Comparison of ENCODE assay signal across 7 mouse cellular contexts in the genomic region with DNA sequence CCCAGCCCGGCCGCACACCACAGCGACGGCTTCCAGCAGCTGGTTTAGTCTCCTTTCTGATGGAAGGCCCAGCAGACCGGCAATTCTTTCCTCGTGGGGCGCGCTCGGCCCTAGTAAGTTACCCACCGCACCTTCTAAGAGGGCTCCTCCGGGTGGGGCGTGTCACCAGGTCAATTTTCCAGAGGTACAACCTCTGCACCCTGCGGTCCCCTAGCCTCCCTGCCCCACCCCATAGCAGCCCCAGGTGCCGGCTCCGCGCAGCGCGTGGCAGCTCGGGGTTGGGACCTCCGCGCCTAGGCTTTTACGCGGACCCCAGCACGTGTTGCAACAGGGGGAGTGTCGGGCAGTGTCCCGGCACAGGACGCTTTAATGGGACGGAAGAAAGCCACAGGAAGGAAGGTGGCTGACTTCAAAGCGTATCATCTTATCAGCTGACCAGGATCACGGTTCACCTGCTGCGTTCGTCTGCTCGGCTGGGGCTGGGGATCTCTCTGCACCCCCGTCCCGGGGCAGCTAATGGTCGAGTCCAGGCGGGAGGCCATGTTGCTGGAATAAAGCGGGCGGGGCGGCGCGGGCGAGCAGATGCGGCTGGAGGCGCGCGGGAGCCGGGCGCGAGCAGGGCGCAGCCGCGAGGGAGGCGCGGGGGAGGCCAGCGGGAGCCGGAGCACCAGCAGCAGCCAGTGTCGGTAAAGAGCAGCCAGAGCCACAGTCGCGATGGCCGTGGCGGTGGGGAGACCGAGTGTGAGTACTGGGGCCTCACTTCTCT. TPM values are rescaled to one million over a fixed set of nuclear protein-coding genes. Genes with fewer than 3 reads are reported as not detected.
DNase-seq lines count a peak whose midpoint lies in the region; ATAC-seq lines count a peak whose summit lies in the region.

Gene Sept11, plus strand, starts transcription at position 581 of the 766 bp plus-strand sequence.

- H3K9ac ChIP-seq in midbrain, embryonic 13.5 days (replicated peaks), result peak within 1 kb of the TSS; percentile 89

- DNase-seq in adrenal gland, postnatal 10 days, result peak; percentile 95
- DNase-seq in embryonic facial prominence, embryonic 10.5 days (ENCODE audit: low spot score), result peak; percentile 95
- peak; percentile 91 for DNase-seq in kidney, adult 11 months
- peak; percentile 95 for DNase-seq in limb, embryonic 10.5 days (ENCODE audit: low spot score)
- peak; percentile 80 for DNase-seq in spleen, adult 12 weeks (ENCODE audit: low spot score)

- peaks cover 6% of the 10 kb centered on the region for H3K36me3 ChIP-seq in embryonic facial prominence, embryonic 10.5 days (replicated peaks)
- H3K36me3 ChIP-seq in limb, embryonic 10.5 days, result peaks cover 5% of the 10 kb centered on the region
- no peaks in the 10 kb centered on the region for H3K36me3 ChIP-seq in midbrain, embryonic 13.5 days

- WGBS in embryonic facial prominence, embryonic 10.5 days, result under 1% methylated on average over 63 of the region's 63 CpGs
- WGBS in limb, embryonic 10.5 days, result under 1% methylated on average over 63 of the region's 63 CpGs
- WGBS in midbrain, embryonic 13.5 days, result 0% methylated on average over 63 of the region's 63 CpGs

- H3K9me3 ChIP-seq in embryonic facial prominence, embryonic 10.5 days, result no peaks in the 10 kb centered on the region
- H3K9me3 ChIP-seq in limb, embryonic 10.5 days (replicated peaks), result no peaks in the 10 kb centered on the region
- H3K9me3 ChIP-seq in midbrain, embryonic 13.5 days, result no peaks in the 10 kb centered on the region

- peak within 1 kb of the TSS; percentile 97 for H3K27ac ChIP-seq in embryonic facial prominence, embryonic 10.5 days (replicated peaks)
- peak within 1 kb of the TSS; percentile 99 for H3K27ac ChIP-seq in limb, embryonic 10.5 days
- peak within 1 kb of the TSS; percentile 96 for H3K27ac ChIP-seq in midbrain, embryonic 13.5 days

- peak; percentile 60 for ATAC-seq in granulocyte monocyte progenitor cell, adult 5-6 weeks (replicated peaks; ENCODE audit: poor library complexity, severe bottlenecking)
- peak; percentile 92 for ATAC-seq in midbrain, embryonic 13.5 days

- peak within 1 kb of the TSS; percentile 81 for H3K4me3 ChIP-seq in embryonic facial prominence, embryonic 10.5 days
- peak within 1 kb of the TSS; percentile 97 for H3K4me3 ChIP-seq in limb, embryonic 10.5 days
- peak within 1 kb of the TSS; percentile 85 for H3K4me3 ChIP-seq in midbrain, embryonic 13.5 days (replicated peaks)

- no peaks in the 10 kb centered on the region for H3K27me3 ChIP-seq in embryonic facial prominence, embryonic 10.5 days (replicated peaks; ENCODE audit: low read depth, poor library complexity, severe bottlenecking)
- no peaks in the 10 kb centered on the region for H3K27me3 ChIP-seq in limb, embryonic 10.5 days (ENCODE audit: low read depth, poor library complexity, severe bottlenecking)
- H3K27me3 ChIP-seq in midbrain, embryonic 13.5 days, result no peaks in the 10 kb centered on the region

- peak within 1 kb of the TSS; percentile 96 for H3K4me2 ChIP-seq in midbrain, embryonic 13.5 days (replicated peaks)

- H3K4me1 ChIP-seq in embryonic facial prominence, embryonic 10.5 days, result peaks cover 62% of the 10 kb centered on the region
- H3K4me1 ChIP-seq in limb, embryonic 10.5 days, result peaks cover 54% of the 10 kb centered on the region
- peaks cover 56% of the 10 kb centered on the region for H3K4me1 ChIP-seq in midbrain, embryonic 13.5 days (replicated peaks)

RNA-seq across cellular contexts. Expression of gene Sept11, which starts in this region (rescaled TPM):
- total RNA-seq in adrenal gland, postnatal 10 days (2021), result 10 to 100 TPM; 67.7 to 77.8 TPM
- 294 and 297 TPM in 2 replicates for polyA plus RNA-seq in embryonic facial prominence, embryonic 10.5 days (2016; fragmentation: Nextera tagmentation; extraction: Ambion mirVana)
- total RNA-seq in granulocyte monocyte progenitor cell, adult 5-6 weeks (2014; fragmentation: Nextera tagmentation), result 89.0 and 103 TPM in 2 replicates
- 67.7 and 70.7 TPM in 2 replicates for total RNA-seq in granulocyte monocyte progenitor cell, adult 5-6 weeks (2017)
- polyA plus RNA-seq in limb, embryonic 10.5 days (2016; fragmentation: Nextera tagmentation; extraction: Ambion mirVana), result 340 and 390 TPM in 2 replicates
- 172 and 173 TPM in 2 replicates for polyA plus RNA-seq in midbrain, embryonic 13.5 days (2015; fragmentation: Nextera tagmentation; extraction: Ambion mirVana)

Comparison
In these comparisons a context has a peak if more than half of its experiments do, and no peak if none do; other contexts are left out.
1. Peak in every context shown above with its lines: DNase-seq, ATAC-seq, H3K4me3 ChIP-seq and H3K27ac ChIP-seq.